Mouse (Mus musculus) kidney, adult 2 months (tissue): ENCODE results near the gene Abcb6.

Experiments used
- CTCF ChIP-seq: fragments of 200-500 bp; conservative IDR thresholded peaks from 2 replicates; pipeline ENCODE4 v1.5.1; 2011; ENCODE audit warnings: low read depth, mild to moderate bottlenecking, control low read depth, low read length, moderate library complexity, mixed read lengths; ENCODE audit not compliant: insufficient read depth, insufficient read length
- POLR2A ChIP-seq: fragments of 200-500 bp; IDR thresholded peaks from one replicate; pipeline ENCODE4 v1.6.1; 2011; ENCODE audit warnings: low read depth, low read length, control low read depth

DNA sequence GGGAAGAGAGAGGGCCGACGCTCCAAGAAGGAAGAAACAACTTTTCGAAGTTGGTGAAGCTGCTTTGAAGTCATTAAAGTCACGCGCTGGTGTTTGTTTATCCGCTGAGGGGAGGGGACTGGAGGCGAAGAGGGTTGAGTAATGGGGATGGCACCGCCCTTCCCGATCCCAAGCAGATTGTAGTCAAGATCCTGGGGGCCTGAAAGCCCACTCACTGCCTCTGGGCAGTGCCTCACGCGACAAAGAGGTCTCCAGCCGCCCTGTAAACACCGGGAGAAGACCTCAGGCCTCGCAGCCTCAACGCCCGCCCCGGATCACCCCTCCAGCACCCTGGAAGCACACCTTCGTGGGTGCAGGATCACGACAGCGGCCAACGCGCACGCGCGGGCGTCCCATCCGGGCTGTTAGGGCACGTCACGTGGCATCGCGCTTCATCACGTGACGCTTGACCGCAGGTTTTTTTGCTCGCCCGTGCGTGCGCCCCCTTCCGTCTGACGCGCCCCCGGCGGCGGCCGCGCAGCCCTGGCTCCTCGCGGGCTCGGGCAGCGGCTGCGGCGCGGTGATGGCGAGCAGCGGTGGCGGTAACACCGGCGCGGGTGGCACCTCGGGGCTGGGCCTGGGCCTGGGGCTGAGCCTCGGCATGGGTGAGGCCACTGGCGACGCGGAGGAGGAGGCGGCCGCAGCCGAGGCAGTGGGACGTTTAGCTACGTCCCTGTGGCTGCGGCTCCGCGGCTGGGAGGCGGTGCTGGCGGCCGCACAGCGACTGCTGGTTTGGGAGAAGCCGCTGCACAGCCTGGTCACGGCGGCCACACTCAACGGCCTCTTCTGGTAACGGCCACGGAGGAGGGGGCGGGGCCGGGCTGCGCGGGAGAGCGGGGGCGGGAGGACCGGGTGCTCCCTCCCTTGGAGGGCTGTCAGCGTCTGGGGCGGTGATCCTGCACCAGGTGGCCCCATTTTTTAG, 37.6 kb downstream of the Abcb6 start, which contains the start of the genes Cnppd1 and Retreg2:
- TF ChIP-seq CTCF (peak; percentile 54), POLR2A (peak; percentile 93)
